Mouse (Mus musculus): ENCODE data around the gene Il17ra.

DNA sequence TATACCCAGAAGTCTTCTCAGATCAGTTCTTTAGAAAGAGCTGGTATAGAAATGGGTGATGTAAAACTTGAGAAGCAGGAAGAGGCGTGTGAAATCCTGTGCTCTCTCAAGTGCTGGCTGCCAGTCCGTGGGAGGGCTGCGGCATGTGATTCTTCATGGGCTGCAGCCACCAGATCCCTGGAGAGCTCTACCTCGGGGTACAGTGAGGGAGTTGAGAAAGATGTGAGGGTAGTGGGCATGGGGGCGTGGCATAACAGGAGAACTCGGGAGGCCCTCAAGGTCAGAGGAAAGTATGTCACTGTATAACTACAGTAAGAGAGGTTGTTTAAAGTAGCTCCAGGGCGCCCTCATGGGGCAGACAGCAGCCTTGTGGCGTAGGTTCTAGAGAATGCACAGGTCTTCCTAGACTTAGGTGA lies 20.2 kb downstream of the Il17ra start:
- TF ChIP-seq CTCF (conservative IDR thresholded peaks at IDR 0.05; ENCODE audit: low read length) (peak; percentile 35), POU5F1 (IDR thresholded peaks at IDR 0.05; ENCODE audit: borderline replicate concordance, low read length) (no peak), NANOG (IDR thresholded peaks at IDR 0.05; ENCODE audit: borderline replicate concordance, low read length) (no peak)
